Mouse (Mus musculus): ENCODE measurements at regions not wholly inside any gene's neighbourhood (a gene's known extent, or its start where the extent isn't known, plus 50 kb on each side); places are given as distances from the start of the nearest gene placed in this dataset.
A peak's percentile ranks its signal among the peaks of the same experiment; 100 is the strongest.

- peak; percentile 36 to 56 for DNase-seq (ENCODE audit: low spot score in 2 of 2)
Observed at GRCm38 (mm10) chrX:61119499-61119898, 65.9 kb downstream of the Cdr1 start.

DNA sequence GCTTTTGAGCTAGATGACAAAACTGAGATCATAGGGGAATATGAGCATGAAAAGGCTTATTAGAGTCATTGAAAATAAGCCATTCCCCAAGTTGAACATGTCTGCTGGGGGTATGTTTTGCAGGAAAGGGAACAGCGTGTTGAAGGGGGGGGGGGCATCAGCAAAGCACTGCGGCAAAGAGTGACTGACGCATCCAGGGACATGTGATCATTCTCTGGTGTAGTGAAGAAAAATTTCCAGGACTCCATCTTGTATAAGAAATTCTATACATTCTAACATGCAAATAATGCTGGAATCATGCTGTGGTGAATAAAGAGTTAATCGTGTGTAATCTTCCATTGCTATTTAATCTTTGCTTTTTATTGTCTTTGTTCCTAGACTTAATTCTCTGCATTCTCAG lies 68.0 kb downstream of the Cdr1 start:
- no peak for DNase-seq (ENCODE audit: low spot score in 2 of 2)

GRCm38 (mm10) chrX:61116010-61116447 lies 69.3 kb downstream of the Cdr1 start:
- DNase-seq (ENCODE audit: low spot score in 2 of 2): peak; percentile 45 to 66
